Mouse (Mus musculus): ENCODE data around the gene Epb41l2.
A peak's percentile ranks its signal among the peaks of the same experiment; 100 is the strongest.

Epb41l2 gene

GRCm38 (mm10) chr10:25365708-25366107 lies 6.1 kb downstream of the Epb41l2 start:
- DNase-seq (ENCODE audit: low spot score): no peak

DNA sequence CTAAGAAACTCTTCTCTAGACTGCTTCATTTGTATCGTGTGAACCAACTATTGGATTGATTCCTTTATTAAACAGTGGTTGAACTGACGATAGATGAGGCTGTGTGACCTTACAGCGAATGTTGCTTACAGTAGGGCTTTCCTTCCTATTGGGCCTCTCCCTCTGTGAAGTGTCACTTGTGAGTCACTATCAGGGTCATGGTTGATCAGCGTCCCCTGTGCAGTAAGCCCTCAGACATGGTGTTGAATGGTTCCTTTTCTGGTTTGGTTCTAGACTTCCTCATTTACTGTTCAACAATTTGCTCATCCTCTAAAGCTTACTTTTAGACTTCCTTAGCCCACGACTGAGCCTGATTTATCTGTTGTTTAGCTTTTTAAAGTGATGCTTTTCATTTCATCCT lies 7.1 kb downstream of the Epb41l2 start:
- DNase-seq (ENCODE audit: low spot score): no peak

GRCm38 (mm10) chr10:25368928-25369327 lies 9.3 kb downstream of the Epb41l2 start:
- no peak for DNase-seq (ENCODE audit: low spot score)

- DNase-seq (ENCODE audit: low spot score): no peak
These were observed 10.1 kb downstream of the Epb41l2 start for GRCm38 (mm10) chr10:25369691-25370090.

- no peak for DNase-seq (ENCODE audit: low spot score)
These were observed 11.7 kb downstream of the Epb41l2 start for GRCm38 (mm10) chr10:25371336-25371735.

- no peak for DNase-seq (ENCODE audit: low spot score)
These were observed 12.3 kb downstream of the Epb41l2 start for GRCm38 (mm10) chr10:25371915-25372371.

DNA sequence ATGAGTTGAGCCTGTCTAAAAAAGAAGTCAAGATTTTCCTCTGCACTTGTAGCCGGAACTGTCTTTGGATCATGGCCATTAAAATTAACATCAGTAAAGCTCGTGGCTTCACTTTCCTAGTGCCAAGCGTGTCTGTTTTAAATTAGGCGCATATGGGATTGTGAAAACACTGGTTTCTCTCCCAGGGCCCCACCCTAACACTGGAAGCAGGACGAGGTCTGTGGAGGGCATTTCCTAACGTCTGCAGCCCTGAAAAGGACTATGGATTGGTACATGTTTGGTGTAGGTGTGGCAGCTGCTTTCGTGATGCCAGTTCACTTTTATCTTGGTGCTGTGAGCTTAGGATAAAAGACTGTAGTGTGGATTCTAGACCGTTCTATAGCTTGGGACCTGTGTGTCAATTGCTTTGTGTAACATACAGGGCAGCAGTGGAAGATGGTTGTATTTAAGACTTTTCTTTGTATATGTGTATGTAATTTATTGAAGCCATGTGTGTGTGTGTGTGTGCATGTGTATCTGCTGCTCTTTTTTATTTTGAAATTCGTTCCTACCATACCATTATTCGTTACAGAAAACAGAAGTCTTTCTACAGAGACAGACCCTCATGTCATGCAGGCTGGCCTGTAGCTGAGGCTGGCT lies 13.0 kb downstream of the Epb41l2 start:
- peak; percentile 75 for DNase-seq (ENCODE audit: low spot score)

GRCm38 (mm10) chr10:25375036-25375435 lies 15.4 kb downstream of the Epb41l2 start:
- DNase-seq (ENCODE audit: low spot score): no peak

DNA sequence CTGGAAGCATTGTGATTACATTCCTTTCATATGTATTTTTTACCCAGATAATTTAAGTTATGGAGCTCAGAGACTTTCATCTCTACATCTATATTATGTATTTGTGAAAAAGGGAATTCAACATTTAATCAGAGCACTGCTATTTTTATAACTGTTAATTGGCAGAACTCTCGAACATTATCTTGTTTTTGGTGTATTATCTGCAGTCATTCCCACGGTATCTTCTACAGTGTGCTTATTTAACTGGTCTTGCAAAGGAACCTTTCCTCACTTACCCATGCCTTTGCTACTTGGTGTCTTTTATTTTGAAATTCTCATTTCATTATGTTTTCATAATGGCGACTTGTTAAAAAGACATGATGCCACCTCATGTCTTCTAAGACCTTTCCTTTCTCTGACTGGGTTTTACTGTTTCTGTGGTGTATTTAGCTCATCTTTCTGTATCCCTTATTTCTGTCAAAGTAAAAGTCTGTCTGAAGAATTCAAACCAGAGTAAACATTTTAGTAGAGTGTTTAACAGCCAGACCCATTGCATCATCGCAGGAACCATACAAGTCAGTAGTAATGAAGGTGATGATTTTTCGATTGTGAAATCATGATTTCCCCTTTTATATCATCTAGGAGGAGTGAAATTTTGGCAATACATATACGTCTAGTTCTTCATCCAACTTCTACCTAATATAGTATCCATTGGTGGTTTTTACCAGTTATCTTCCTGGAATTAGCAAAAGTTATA lies 21.3 kb downstream of the Epb41l2 start:
- DNase-seq (ENCODE audit: low spot score): no peak

DNA sequence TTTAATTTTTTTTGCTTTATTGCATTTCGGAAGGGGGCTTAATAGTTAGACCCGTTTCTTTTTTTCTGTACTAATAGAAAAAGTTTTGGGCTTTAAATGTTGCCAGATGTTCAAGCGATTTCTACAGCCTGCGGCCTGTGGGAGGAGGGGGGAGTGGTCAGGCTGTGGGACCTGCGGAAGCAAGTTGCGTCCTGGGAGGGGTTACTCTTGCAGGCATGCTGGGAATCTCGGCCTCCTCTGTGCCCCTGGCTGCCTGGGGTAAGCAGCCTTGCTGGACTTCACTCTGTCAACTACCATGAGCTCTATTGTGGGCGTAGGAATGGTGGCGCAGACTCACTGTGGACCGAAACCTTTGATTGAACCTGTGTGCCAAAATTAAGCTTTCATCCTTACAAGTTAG lies 22.4 kb downstream of the Epb41l2 start:
- DNase-seq (ENCODE audit: low spot score): peak; percentile 74

GRCm38 (mm10) chr10:25383171-25383570 lies 23.6 kb downstream of the Epb41l2 start:
- DNase-seq (ENCODE audit: low spot score): no peak

GRCm38 (mm10) chr10:25384391-25384790 lies 24.8 kb downstream of the Epb41l2 start:
- DNase-seq (ENCODE audit: low spot score): peak; percentile 4

DNA sequence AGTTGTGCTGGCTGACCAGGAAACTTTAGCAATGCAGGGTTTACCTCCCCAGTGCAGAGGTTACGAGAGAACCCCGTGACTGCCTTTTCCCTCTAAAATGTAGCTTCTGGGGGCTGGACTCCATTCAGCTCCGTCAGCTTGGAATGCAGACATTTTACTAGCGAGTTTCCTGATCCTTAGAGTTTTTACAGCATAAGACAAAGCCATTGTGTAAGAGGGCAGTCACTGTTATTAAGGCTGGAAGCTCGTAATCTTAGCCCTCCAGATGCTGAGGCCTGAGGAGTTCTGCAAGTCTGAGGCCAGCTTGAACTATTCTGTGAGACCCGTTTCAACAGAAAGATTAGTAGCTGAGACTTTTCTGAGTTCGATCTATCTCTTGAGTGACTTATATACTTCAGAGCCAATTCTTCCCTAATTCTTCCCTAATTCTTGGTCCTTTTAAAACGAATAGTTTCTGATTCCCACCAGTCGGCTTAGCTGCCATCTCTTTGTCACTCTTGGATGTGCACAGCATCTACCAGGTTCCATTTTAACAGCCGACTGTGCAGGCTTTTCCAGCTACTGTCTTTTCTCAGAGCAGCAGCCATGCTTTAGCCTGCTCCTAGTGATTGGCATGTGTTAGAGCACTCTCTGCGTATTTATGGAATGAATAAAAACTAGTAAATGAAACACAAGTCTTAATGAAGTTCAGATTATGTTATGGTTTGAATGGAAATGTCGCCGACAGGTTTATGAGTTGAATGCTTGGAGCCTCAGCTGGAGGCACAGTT lies 26.4 kb downstream of the Epb41l2 start:
- peak; percentile 12 for DNase-seq (ENCODE audit: low spot score)

DNA sequence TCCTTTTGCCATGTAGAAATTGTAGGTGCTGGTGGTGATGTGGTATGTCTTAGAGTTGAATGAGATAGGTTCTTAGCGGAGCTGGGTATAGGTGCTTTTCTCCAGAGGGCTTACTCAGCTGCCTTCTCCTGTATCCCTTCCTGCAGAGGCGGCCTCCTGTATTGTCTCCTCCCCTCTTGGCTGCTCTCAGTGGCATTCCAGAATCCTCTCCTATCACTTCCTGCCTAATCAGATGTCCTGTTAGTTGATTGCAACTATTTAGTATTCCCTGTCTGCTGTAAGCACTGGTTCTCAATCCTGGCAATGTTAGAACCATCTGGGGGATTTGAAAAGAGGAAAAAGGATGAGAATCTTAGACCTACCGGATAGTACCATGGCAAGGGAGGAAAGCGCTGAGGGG lies 27.3 kb downstream of the Epb41l2 start:
- no peak for DNase-seq (ENCODE audit: low spot score)

- peak; percentile 51 for DNase-seq (ENCODE audit: low spot score)
These were observed 27.7 kb downstream of the Epb41l2 start for GRCm38 (mm10) chr10:25387268-25387667.

DNA sequence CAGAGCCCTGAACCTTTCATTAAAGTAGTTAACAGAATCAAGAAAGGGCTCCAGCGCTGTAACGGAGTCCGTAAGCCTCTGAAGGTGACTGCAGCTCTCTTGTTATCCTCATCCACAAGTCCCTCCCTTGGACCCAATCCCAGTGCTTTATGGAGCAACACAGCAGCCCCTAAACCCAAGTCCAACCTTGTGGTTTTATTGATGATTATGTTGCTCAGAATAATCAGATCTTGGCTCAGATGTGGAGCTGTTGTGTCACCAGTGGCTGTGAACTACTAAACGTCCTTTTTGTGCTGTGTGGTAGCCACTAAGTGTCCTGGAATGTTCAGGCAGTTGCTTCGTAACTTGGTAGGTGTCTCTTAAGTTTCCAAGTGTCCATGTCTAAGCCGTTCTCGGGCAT lies 33.2 kb downstream of the Epb41l2 start:
- no peak for DNase-seq (ENCODE audit: low spot score)

GRCm38 (mm10) chr10:25393721-25394120 lies 34.1 kb downstream of the Epb41l2 start:
- DNase-seq (ENCODE audit: low spot score): no peak

GRCm38 (mm10) chr10:25395236-25395886 lies 35.8 kb downstream of the Epb41l2 start:
- no peak for DNase-seq (ENCODE audit: low spot score)

DNA sequence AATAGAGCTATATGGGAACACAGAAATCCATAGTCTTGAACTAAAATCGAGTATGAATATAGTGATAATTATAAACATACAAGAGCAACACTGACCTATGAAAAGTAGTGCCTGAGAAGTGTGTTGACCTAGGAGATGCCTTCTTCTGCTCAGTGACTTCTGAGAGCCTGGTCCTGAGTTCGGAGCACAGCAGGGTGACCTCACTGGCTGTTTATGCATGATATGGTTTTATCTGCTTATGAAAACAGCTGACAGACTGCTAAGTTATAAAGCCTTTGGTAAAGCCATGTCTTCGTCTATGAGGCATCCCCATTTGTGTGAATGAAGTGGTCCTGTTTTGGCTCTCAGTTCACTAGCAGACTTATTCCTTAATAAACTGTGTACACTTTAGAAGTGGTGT lies 37.3 kb downstream of the Epb41l2 start:
- DNase-seq (ENCODE audit: low spot score): no peak

- no peak for DNase-seq (ENCODE audit: low spot score)
These were observed 38.4 kb downstream of the Epb41l2 start for GRCm38 (mm10) chr10:25397767-25398690.

- DNase-seq (ENCODE audit: low spot score): no peak
These were observed 39.4 kb downstream of the Epb41l2 start for GRCm38 (mm10) chr10:25399016-25399415.

Data from embryo, embryonic 10 days (tissue).